Mouse (Mus musculus): Measurements from ENCODE around the gene Kcnh6.

The Kcnh6 gene

GRCm38 (mm10) chr11:106063756-106064155, 55.8 kb downstream of the Kcnh6 start:
- DNase-seq (ENCODE audit: low spot score) = no peak

GRCm38 (mm10) chr11:106065073-106065922, 57.4 kb downstream of the Kcnh6 start:
- DNase-seq (ENCODE audit: low spot score) = no peak

- peak; percentile 93 for DNase-seq (ENCODE audit: low spot score)
These were observed 58.1 kb downstream of the Kcnh6 start, which contains the start of gene Taco1 for GRCm38 (mm10) chr11:106065923-106066571. Taco1 (plus strand) TSS chr11:106066061.

GRCm38 (mm10) chr11:106066616-106067015, 58.7 kb downstream of the Kcnh6 start:
- DNase-seq (ENCODE audit: low spot score) = peak; percentile 55

- no peak for DNase-seq (ENCODE audit: low spot score)
These were observed 65.8 kb downstream of the Kcnh6 start for GRCm38 (mm10) chr11:106073774-106074173.

GRCm38 (mm10) chr11:106076321-106076720, 68.4 kb downstream of the Kcnh6 start:
- peak; percentile 63 for DNase-seq (ENCODE audit: low spot score)

Data from yolk sac, embryonic 10.5 days (tissue).